Mouse (Mus musculus): ENCODE data around the gene Col11a2.

DNA sequence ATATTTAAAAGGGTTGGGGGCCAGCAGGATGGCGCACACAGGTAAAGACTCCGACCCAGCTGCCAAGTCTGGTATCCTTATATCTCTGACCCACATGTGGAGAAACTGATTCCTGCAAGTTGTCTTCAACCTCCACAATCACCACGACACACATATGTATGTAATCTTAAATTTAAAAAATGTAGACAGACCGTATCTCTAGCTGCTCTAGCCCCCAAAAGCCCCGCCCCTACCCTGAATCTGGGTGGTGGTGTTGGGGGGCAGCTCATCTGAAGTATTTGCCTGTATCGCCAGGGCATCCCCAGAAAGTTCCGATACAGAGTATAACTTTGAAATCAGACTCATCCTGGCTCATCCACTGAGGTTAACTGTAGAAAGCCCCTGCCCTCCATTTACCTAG, 67.3 kb downstream of the Col11a2 start:
- no peak for TF ChIP-seq CTCF (IDR thresholded peaks at IDR 0.05; ENCODE audit: low read depth)
- TF ChIP-seq EP300 (IDR thresholded peaks at IDR 0.05; ENCODE audit: low read depth): no peak

All from liver, embryonic 14.5 days (tissue).